Mouse (Mus musculus): ENCODE data around the gene Prpf38b. TPM values are rescaled to one million over a fixed set of nuclear protein-coding genes. Genes with fewer than 3 reads are reported as not detected.

Gene Prpf38b
- polyA plus RNA-seq (2015; fragmentation: Nextera tagmentation; extraction: Ambion mirVana) = 67.1 and 72.2 TPM in 2 replicates

DNA sequence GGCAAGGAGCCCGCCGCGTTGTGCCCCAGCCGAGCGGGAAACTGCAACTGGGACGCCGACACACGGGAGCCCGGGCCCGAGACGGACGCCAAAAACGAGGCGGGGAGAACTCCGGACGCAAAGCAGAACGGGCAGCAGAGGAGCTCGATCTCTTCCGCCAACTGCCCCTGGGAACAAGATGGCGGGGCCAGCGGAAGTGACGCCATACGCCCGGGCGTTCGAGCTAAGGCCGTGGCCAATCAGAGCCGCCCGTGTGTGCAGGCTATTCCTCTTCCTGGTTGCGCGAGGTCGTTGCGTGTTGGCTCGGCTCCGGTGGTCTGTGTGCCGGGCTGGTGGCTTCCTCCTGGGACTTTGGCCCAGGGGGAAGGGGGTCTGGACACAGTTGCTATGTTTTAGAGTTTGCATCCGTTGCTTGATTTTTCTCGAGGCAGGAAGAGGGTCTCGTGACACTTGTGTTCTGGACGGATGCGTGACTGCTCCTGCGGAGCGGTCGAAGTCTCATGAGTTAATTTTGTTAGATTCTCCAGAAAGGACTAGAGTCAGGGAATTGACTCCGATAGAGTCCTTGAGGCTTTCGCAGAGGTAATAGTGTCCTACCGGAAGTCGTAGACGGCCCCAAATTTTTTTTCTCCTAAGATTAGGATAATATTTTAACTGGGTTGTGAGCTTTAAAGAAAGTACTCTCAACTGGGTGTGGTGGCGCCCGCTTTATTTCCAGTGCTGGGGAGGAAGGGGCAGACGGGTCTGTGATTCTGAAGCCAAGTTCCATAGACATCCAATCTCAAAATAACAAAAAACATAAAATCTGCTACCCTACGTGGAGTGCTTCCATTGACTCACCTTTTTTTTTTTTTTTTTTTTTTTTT is at the start of gene Prpf38b:
Prpf38b (minus strand) TSS at position 180 of the 866 bp plus-strand sequence.
- WGBS = 1% methylated on average over 53 of the region's 53 CpGs
- H3K4me2 ChIP-seq (replicated peaks) = peak within 1 kb of the TSS; percentile 99
- peaks cover 27% of the 10 kb centered on the region for H3K4me1 ChIP-seq (replicated peaks)
- peaks cover 10% of the 10 kb centered on the region; the same call in 1 of the 2 replicates for H3K36me3 ChIP-seq
- no peaks in the 10 kb centered on the region for H3K27me3 ChIP-seq
- peak; percentile 100 for ATAC-seq
- H3K9me3 ChIP-seq = no peaks in the 10 kb centered on the region
- H3K27ac ChIP-seq = peak within 1 kb of the TSS; percentile 97
- peak within 1 kb of the TSS; percentile 95 for H3K4me3 ChIP-seq (replicated peaks)
- H3K9ac ChIP-seq (replicated peaks) = peak within 1 kb of the TSS; percentile 92

DNA sequence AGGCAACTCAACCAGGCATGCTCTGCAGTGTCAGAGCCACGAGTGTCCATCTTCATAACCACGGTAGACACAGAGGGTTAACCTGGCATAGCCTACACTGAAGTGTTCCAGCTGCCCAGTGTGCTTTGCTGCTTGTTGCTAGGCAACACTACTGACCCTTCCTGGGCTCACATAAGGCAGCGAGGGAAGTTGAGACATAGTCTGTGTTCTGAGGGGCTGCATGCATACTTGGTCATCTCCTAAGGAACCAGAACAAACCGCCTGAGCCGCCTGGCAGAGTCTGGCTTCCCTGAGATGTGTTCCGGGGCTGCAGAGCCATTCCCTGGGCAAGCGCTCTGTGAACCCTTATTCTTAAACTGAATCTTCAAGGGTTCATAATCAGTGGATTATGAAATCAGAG is 49.7 kb upstream of the Prpf38b start:
- Histone ChIP-seq H3K9me3 (no peaks in the 10 kb centered on the region), H3K4me1 (replicated peaks) (peaks cover 18% of the 10 kb centered on the region), H3K27ac (peak overlapping the region; percentile 83), H3K4me3 (replicated peaks) (peak overlapping the region; percentile 25), H3K36me3 (no peaks in the 10 kb centered on the region), H3K4me2 (replicated peaks) (peak overlapping the region; percentile 54), H3K9ac (replicated peaks) (peak overlapping the region; percentile 53), H3K27me3 (no peaks in the 10 kb centered on the region)
- 7% methylated on average over 7 of the region's 7 CpGs for WGBS
- peak; percentile 97 for ATAC-seq

DNA sequence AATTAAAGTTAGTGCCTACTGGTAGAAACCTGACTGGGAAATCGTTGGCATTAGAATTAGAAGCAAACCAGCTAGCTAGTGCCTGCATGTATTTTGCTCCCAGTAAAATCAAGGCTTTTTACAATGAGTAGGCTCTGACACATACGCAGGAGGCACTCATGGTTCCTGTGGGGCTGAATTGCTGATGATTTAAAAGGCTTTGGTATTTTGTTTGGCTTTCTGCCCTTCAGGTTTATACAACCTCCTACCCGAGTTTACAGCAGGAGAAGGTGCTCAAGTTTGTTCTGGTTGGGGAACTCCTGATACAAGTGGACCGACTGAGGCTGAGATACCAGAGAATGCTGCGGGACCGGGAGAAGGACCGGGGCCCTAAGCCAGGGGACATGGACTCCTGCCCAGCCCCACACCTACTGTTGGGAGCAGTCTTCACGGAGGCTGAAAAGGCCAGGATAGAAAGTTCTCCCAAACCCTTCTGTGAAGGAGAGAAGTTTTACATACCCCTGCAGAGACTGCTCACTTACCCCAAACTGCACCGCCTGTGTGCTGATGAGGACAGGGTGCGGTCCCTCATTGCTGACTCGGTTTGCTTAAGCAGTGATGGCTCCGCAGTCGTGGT is 48.3 kb upstream of the Prpf38b start:
- Histone ChIP-seq H3K9ac (replicated peaks) (no peak overlapping the region), H3K9me3 (no peaks in the 10 kb centered on the region), H3K27me3 (no peaks in the 10 kb centered on the region), H3K4me3 (replicated peaks) (no peak overlapping the region), H3K4me1 (replicated peaks) (peaks cover 18% of the 10 kb centered on the region), H3K36me3 (no peaks in the 10 kb centered on the region), H3K4me2 (replicated peaks) (no peak overlapping the region), H3K27ac (no peak overlapping the region)
- no peak for ATAC-seq
- 78% methylated on average over 13 of the region's 13 CpGs for WGBS

DNA sequence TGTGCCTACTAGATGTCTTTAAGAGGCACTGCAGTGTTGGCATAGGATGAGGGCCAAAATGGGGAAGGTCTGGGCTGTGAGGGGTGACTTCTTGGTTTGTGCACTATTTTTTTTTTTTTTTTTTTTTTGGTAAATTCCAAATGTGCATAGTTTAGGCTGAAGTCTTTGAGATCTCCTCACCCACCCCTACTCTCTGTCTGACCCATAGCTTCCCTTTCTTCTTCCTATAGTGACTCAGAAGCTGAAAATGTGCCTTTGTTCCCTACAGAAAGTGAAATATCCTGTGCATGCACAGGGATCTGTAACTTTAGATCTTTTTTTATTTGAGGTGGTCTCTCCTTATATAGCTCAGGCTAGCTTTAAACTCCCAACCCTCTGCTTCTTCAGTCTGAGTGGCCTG is 46.4 kb upstream of the Prpf38b start:
- no peak overlapping the region for H3K4me2 ChIP-seq (replicated peaks)
- H3K9me3 ChIP-seq = no peaks in the 10 kb centered on the region
- H3K4me3 ChIP-seq (replicated peaks) = no peak overlapping the region
- H3K4me1 ChIP-seq (replicated peaks) = peaks cover 18% of the 10 kb centered on the region
- no peaks in the 10 kb centered on the region for H3K36me3 ChIP-seq
- no peaks in the 10 kb centered on the region for H3K27me3 ChIP-seq
- H3K27ac ChIP-seq = no peak overlapping the region
- no peak overlapping the region for H3K9ac ChIP-seq (replicated peaks)
- ATAC-seq = no peak

DNA sequence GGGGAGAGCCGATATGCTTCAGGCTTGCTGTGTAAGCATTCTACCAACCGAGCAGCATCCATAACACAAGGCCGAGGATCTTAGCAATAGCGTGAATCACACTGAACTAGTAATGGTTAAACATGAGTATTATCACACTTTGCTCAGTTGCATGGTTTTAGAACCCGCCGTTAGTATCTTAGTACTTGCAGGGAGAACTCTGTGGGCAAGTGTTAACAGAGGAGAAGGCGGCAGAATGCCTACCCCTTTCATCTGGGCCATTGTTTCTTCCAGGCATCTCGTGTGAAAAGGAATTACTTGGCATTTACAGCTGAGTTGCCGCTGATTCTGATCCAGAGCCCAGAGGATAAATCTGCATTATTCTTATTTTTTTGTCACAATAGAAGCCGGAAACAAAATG is 29.5 kb upstream of the Prpf38b start:
- Histone ChIP-seq H3K4me2 (replicated peaks) (no peak overlapping the region), H3K27ac (no peak overlapping the region), H3K36me3 (no peaks in the 10 kb centered on the region), H3K27me3 (no peaks in the 10 kb centered on the region), H3K9ac (replicated peaks) (no peak overlapping the region), H3K4me1 (replicated peaks) (no peaks in the 10 kb centered on the region), H3K4me3 (replicated peaks) (no peak overlapping the region), H3K9me3 (no peaks in the 10 kb centered on the region; the same call in 1 of the 2 replicates)
- ATAC-seq = no peak
- 76% methylated on average over 10 of the region's 10 CpGs for WGBS

DNA sequence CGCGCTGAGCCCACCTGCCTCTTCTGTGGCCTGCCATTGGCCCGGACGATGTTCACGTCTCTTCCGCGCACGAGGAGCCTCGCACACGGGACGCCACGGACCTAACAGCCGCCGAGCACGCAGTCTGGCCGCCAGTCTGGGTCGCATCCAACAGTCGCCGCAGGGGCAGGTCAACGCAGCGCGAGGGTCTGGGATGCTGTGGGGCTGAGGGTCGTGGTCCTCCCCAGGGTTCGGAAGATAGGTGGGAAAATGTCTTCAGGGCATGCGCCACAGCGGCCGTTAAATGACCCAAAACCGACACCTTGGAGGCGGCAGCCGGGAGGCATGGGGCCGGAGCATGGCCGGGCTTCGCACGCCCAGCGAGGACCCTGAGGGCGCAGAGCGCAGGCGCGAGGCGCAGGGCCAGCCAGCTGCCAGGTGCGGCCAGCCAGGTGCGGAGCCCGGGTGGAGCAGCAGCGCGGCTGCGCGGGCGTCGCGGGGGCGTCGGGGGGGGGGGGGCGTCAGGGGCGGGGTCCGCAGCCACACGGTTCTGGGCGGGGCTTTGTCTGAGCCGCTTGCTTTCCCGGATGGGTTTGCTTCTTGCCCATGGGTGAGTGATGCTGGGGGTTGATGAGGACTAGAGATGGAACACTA is 28.6 kb upstream of the Prpf38b start, which contains the start of gene Gm9857:
Gm9857 (minus strand) TSS at position 445 of the 633 bp plus-strand sequence.
- peak within 1 kb of the TSS; percentile 34 for H3K4me3 ChIP-seq (replicated peaks)
- no peak within 1 kb of the TSS for H3K27ac ChIP-seq
- no peaks in the 10 kb centered on the region; the same call in 1 of the 2 replicates for H3K9me3 ChIP-seq
- no peaks in the 10 kb centered on the region for H3K27me3 ChIP-seq
- 69% methylated on average over 45 of the region's 59 CpGs for WGBS
- H3K36me3 ChIP-seq = no peaks in the 10 kb centered on the region
- H3K9ac ChIP-seq (replicated peaks) = no peak within 1 kb of the TSS
- no peaks in the 10 kb centered on the region for H3K4me1 ChIP-seq (replicated peaks)
- peak within 1 kb of the TSS; percentile 53 for H3K4me2 ChIP-seq (replicated peaks)
- ATAC-seq = peak; percentile 88

DNA sequence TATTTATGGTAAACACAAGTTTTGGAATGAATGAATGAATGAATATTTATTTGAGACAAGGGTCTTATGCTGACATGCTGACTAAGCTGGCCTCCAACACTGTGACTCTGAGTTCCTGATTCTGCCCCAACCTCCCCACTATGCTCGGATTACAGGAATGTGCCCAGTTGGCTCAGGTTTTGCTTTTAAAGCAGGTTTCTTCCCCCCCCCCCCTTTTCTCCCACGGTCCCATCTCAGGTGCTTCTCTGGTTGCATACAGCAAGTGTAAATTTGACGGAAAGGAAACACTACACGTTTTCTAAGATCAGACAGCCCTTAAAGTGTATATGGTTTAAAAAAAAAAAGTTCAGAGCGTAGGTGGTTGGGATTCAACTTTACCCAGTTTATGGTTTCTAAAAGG is 28.0 kb upstream of the Prpf38b start, which contains the start of gene Henmt1:
Henmt1 (plus strand) TSS at position 301 of the 400 bp plus-strand sequence.
- Histone ChIP-seq H3K36me3 (no peaks in the 10 kb centered on the region), H3K9me3 (no peaks in the 10 kb centered on the region; the same call in 1 of the 2 replicates), H3K4me2 (replicated peaks) (peak within 1 kb of the TSS; percentile 53), H3K4me1 (replicated peaks) (no peaks in the 10 kb centered on the region), H3K27ac (no peak within 1 kb of the TSS), H3K4me3 (replicated peaks) (peak within 1 kb of the TSS; percentile 34), H3K27me3 (no peaks in the 10 kb centered on the region), H3K9ac (replicated peaks) (no peak within 1 kb of the TSS)
- WGBS = 86% methylated on average over 5 of the region's 5 CpGs
- no peak for ATAC-seq

DNA sequence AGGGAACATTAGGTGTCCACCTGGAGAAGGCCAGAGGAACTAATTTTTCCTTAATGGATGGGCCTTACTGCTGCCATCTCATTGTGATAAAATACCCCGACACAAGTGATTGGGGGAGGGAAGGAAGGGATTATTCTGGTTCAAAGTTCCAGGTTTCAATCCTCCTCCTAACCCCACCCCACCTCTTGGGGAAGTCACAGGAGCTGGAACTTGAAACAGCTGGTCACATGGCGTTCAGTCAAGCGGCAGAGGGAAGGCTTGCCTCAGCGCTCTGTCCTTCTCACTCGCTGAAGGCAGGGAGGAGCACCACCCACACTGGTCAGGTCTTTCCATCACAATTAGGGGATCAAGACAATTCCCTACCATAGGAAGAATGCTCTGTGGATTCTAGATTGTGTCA is 27.2 kb upstream of the Prpf38b start:
- no peak overlapping the region for H3K27ac ChIP-seq
- no peak for ATAC-seq
- 98% methylated on average over 5 of the region's 5 CpGs for WGBS
- H3K9ac ChIP-seq (replicated peaks) = no peak overlapping the region
- no peak overlapping the region for H3K4me2 ChIP-seq (replicated peaks)
- no peak overlapping the region for H3K4me3 ChIP-seq (replicated peaks)
- H3K4me1 ChIP-seq (replicated peaks) = no peaks in the 10 kb centered on the region
- H3K9me3 ChIP-seq = no peaks in the 10 kb centered on the region; the same call in 1 of the 2 replicates
- H3K36me3 ChIP-seq = no peaks in the 10 kb centered on the region
- no peaks in the 10 kb centered on the region for H3K27me3 ChIP-seq

DNA sequence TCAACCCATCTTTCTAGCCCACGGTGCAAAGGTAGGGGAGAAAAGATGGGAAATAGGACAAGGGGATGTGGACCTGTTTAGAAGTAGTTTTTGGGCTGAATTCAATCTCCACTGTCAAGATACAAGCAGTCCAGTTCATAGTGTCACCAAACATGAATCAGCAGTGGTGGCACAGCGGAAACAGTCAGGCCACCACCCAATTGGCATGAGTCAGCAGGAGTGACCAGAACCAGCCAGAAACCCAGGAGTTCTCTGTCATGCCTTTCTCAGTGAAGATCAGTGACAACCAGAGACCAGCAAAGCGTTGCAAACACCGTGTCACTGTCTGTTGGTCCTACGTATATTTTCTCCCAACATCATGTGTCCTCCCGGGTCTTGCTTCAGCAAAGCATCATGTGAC is 22.0 kb upstream of the Prpf38b start:
- ATAC-seq = no peak
- 88% methylated on average over 6 of the region's 6 CpGs for WGBS
- Histone ChIP-seq H3K4me3 (replicated peaks) (no peak overlapping the region), H3K27ac (no peak overlapping the region), H3K4me1 (replicated peaks) (no peaks in the 10 kb centered on the region), H3K9me3 (no peaks in the 10 kb centered on the region), H3K4me2 (replicated peaks) (no peak overlapping the region), H3K27me3 (no peaks in the 10 kb centered on the region), H3K36me3 (no peaks in the 10 kb centered on the region), H3K9ac (replicated peaks) (no peak overlapping the region)

DNA sequence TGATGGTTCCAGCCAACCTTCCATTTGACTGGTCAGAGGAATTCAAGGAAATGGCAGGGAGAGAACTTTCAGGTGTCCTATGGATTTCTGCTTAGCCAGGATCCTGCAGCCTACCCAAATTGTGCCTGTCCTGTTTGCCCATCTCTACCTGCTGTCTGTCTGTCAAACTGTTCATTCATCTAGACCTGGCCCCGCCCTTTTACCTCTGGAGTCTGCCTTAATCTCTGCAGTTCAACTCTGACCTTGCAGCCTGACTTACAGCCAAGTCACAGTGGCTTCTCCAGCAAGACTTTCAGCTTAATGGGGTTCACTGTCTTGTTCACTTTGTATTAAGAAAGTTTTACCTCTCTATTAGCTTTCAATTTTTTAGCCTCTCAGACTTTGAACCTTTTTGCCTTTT is 14.8 kb upstream of the Prpf38b start:
- Histone ChIP-seq H3K27me3 (no peaks in the 10 kb centered on the region), H3K27ac (no peak overlapping the region), H3K4me1 (replicated peaks) (no peaks in the 10 kb centered on the region), H3K9ac (replicated peaks) (no peak overlapping the region), H3K9me3 (no peaks in the 10 kb centered on the region), H3K4me2 (replicated peaks) (no peak overlapping the region), H3K4me3 (replicated peaks) (no peak overlapping the region), H3K36me3 (no peaks in the 10 kb centered on the region)
- WGBS = 91% methylated on average over 1 of the region's 1 CpGs
- no peak for ATAC-seq

DNA sequence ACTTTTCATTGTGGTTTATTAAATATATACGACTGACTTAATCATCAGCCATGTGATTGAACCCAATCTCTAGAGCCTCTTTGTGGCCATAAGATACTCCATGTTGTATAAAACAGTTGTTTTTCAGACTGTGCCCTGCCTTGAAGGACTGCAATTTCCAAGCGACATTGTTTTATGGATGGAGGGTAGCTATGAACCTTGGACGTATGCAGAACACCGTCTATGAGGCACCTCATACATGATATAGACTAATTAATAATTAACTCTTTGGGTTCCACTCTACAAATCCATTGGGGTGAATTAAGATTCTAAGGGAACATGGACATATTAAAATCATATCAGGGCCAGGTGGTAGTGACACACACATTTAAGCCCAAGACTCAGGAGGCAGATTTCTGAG is 14.2 kb upstream of the Prpf38b start:
- Histone ChIP-seq H3K4me3 (replicated peaks) (no peak overlapping the region), H3K27ac (no peak overlapping the region), H3K9me3 (no peaks in the 10 kb centered on the region), H3K9ac (replicated peaks) (no peak overlapping the region), H3K4me2 (replicated peaks) (no peak overlapping the region), H3K27me3 (no peaks in the 10 kb centered on the region), H3K36me3 (no peaks in the 10 kb centered on the region), H3K4me1 (replicated peaks) (no peaks in the 10 kb centered on the region)
- ATAC-seq = no peak
- WGBS = 92% methylated on average over 4 of the region's 4 CpGs

DNA sequence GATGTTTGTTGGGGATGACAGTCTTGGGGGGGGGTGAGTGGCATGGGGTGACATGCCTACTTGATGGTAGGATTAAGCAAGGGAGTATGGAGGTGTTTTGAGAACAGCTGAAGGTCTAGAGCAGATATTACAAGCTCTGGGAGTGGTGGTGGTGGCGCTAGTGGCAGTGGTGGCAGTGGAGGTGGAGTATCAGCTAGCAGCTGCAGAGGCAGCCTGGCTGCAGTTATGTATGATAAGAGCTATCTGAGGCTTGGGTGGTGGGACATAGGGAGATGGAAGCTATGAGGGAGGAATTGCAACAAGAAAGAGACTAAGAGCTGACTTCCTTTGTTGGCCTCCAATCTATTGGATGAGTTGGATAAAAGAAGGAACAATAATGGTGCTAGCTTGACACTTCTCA is 10.3 kb upstream of the Prpf38b start:
- H3K4me3 ChIP-seq (replicated peaks) = no peak overlapping the region
- H3K27ac ChIP-seq = no peak overlapping the region
- no peak overlapping the region for H3K9ac ChIP-seq (replicated peaks)
- no peaks in the 10 kb centered on the region for H3K4me1 ChIP-seq (replicated peaks)
- H3K36me3 ChIP-seq = no peaks in the 10 kb centered on the region
- WGBS = 93% methylated on average over 1 of the region's 1 CpGs
- H3K9me3 ChIP-seq = no peaks in the 10 kb centered on the region
- no peak for ATAC-seq
- H3K27me3 ChIP-seq = no peaks in the 10 kb centered on the region
- H3K4me2 ChIP-seq (replicated peaks) = no peak overlapping the region

Data from midbrain, embryonic 13.5 days (tissue).